14 mouse cellular contexts compared by ENCODE assay signal in the genomic region with DNA sequence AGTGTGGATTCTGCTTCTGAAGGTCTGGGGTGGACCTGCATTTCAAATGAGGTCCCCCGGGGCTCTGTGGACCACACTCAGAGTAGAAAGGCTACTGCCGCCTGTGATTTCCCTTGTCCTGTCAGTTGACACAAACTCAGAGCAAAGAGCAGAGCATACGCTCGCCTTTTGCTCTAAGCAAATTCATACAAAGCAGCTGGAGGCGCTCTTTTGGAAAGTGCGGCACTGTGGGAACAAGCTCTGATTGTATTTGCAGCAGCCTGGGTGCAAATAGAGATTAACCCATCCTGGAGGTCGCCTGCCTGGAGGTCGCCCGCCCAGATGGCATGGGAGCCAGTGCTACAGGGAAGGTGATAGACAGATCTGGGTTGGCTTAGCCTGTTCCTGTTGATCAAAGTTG. TPM values are rescaled to one million over a fixed set of nuclear protein-coding genes. Genes with fewer than 3 reads are reported as not detected.
DNase-seq lines count a peak whose midpoint lies in the region; ATAC-seq and TF ChIP-seq lines count a peak whose summit lies in the region.
"Had no signal": no experiment of that assay in that cellular context is flagged by ENCODE, and none has a peak within 500 bp of the region (broad histone marks: within the 10 kb centered on the region; RNA-seq: fewer than 3 reads in every experiment).

No protein-coding gene starts in this region.

- H3K27ac ChIP-seq in forebrain, embryonic 10.5 days: peak overlapping the region; percentile 31; the same call in 1 of the 2 replicates
- H3K27ac ChIP-seq in forebrain, embryonic 15.5 days (replicated peaks): no peak overlapping the region
- peak overlapping the region; percentile 79 for H3K27ac ChIP-seq in midbrain, embryonic 10.5 days (replicated peaks)
- H3K27ac ChIP-seq in midbrain, embryonic 16.5 days (ENCODE audit: low read length): no peak overlapping the region
- H3K27ac ChIP-seq in hindbrain, embryonic 16.5 days (ENCODE audit: low read depth, low read length): no peak overlapping the region
- no peak overlapping the region for H3K27ac ChIP-seq in lung, postnatal 0 days (ENCODE audit: low read length)
- H3K27ac ChIP-seq: embryonic facial prominence, embryonic 13.5 days; liver, embryonic 12.5 days had no signal

- peak overlapping the region; percentile 8; the same call in 1 of the 2 replicates for H3K4me3 ChIP-seq in forebrain, embryonic 10.5 days
- H3K4me3 ChIP-seq in forebrain, embryonic 15.5 days: no peak overlapping the region
- H3K4me3 ChIP-seq in midbrain, embryonic 10.5 days: 0 out of 2 replicates have a peak overlapping the region, but pooled peaks have one; percentile 7
- H3K4me3 ChIP-seq in midbrain, embryonic 16.5 days (ENCODE audit: low read depth, low read length): no peak overlapping the region
- no peak overlapping the region for H3K4me3 ChIP-seq in hindbrain, embryonic 16.5 days (ENCODE audit: low read length)
- no peak overlapping the region for H3K4me3 ChIP-seq in lung, postnatal 0 days (ENCODE audit: low read depth, low read length)
- H3K4me3 ChIP-seq: embryonic facial prominence, embryonic 13.5 days; liver, embryonic 12.5 days had no signal

- peak; percentile 44 for DNase-seq in forebrain, embryonic 10.5 days (ENCODE audit: extremely low spot score, low spot score)
- peak; percentile 77 for DNase-seq in midbrain, embryonic 10.5 days (ENCODE audit: low spot score)
- DNase-seq in retina, postnatal 1 day: peak; percentile 92
- no peak for DNase-seq in ovary, adult 18-20 months (ENCODE audit: low spot score)
- DNase-seq in lung, postnatal 0 days (ENCODE audit: low spot score): no peak
- DNase-seq: gastrocnemius, postnatal 25 days; kidney, adult 2 months; thymus, postnatal 4 days had no signal

- no peak overlapping the region for H3K4me2 ChIP-seq in forebrain, embryonic 15.5 days (replicated peaks)
- no peak overlapping the region; the same call in 1 of the 2 replicates for H3K4me2 ChIP-seq in midbrain, embryonic 16.5 days (ENCODE audit: low read length)
- H3K4me2 ChIP-seq in hindbrain, embryonic 16.5 days (ENCODE audit: low read length): no peak overlapping the region
- H3K4me2 ChIP-seq in lung, postnatal 0 days (replicated peaks; ENCODE audit: low read depth, low read length): no peak overlapping the region
- H3K4me2 ChIP-seq: embryonic facial prominence, embryonic 13.5 days; liver, embryonic 12.5 days had no signal

- no peak for ATAC-seq in forebrain, embryonic 15.5 days (replicated peaks)
- no peak for ATAC-seq in midbrain, embryonic 16.5 days
- ATAC-seq in hindbrain, embryonic 16.5 days: peak; percentile 78
- no peak for ATAC-seq in lung, postnatal 0 days
- ATAC-seq: liver, embryonic 12.5 days had no signal

- H3K27me3 ChIP-seq in forebrain, embryonic 10.5 days (ENCODE audit: poor library complexity, severe bottlenecking): no peaks in the 10 kb centered on the region
- no peaks in the 10 kb centered on the region for H3K27me3 ChIP-seq in forebrain, embryonic 15.5 days
- H3K27me3 ChIP-seq in midbrain, embryonic 10.5 days (ENCODE audit: low read depth, poor library complexity, severe bottlenecking): no peaks in the 10 kb centered on the region
- H3K27me3 ChIP-seq in midbrain, embryonic 16.5 days (ENCODE audit: control insufficient read depth, insufficient read depth, low read depth, low read length): no peaks in the 10 kb centered on the region
- no peaks in the 10 kb centered on the region for H3K27me3 ChIP-seq in hindbrain, embryonic 16.5 days (replicated peaks; ENCODE audit: control insufficient read depth, insufficient read depth, low read length)
- H3K27me3 ChIP-seq in lung, postnatal 0 days (replicated peaks; ENCODE audit: insufficient read depth, low read length): no peaks in the 10 kb centered on the region
- H3K27me3 ChIP-seq: embryonic facial prominence, embryonic 13.5 days had no signal

- H3K9me3 ChIP-seq in forebrain, embryonic 10.5 days: no peaks in the 10 kb centered on the region
- H3K9me3 ChIP-seq in forebrain, embryonic 15.5 days: no peaks in the 10 kb centered on the region
- no peaks in the 10 kb centered on the region for H3K9me3 ChIP-seq in midbrain, embryonic 10.5 days (replicated peaks)
- no peaks in the 10 kb centered on the region for H3K9me3 ChIP-seq in midbrain, embryonic 16.5 days (replicated peaks; ENCODE audit: control insufficient read depth, low read length, poor library complexity, severe bottlenecking)
- no peaks in the 10 kb centered on the region for H3K9me3 ChIP-seq in hindbrain, embryonic 16.5 days (ENCODE audit: control insufficient read depth, low read length)
- no peaks in the 10 kb centered on the region for H3K9me3 ChIP-seq in lung, postnatal 0 days (ENCODE audit: low read length)
- H3K9me3 ChIP-seq: embryonic facial prominence, embryonic 13.5 days; G1E; liver, embryonic 12.5 days had no signal

- WGBS in forebrain, embryonic 10.5 days: 14% methylated on average over 9 of the region's 9 CpGs
- 10% methylated on average over 9 of the region's 9 CpGs for WGBS in forebrain, embryonic 15.5 days
- 11% methylated on average over 9 of the region's 9 CpGs for WGBS in midbrain, embryonic 10.5 days
- WGBS in midbrain, embryonic 16.5 days: 8% methylated on average over 9 of the region's 9 CpGs
- WGBS in hindbrain, embryonic 16.5 days: 8% methylated on average over 9 of the region's 9 CpGs
- 16% methylated on average over 9 of the region's 9 CpGs for WGBS in lung, postnatal 0 days

- TF ChIP-seq EP300 in lung, postnatal 0 days (IDR thresholded peaks at IDR 0.05): no peak

- no peaks in the 10 kb centered on the region for H3K36me3 ChIP-seq in forebrain, embryonic 10.5 days (replicated peaks)
- no peaks in the 10 kb centered on the region for H3K36me3 ChIP-seq in forebrain, embryonic 15.5 days
- H3K36me3 ChIP-seq in midbrain, embryonic 10.5 days: no peaks in the 10 kb centered on the region
- no peaks in the 10 kb centered on the region for H3K36me3 ChIP-seq in midbrain, embryonic 16.5 days (ENCODE audit: control insufficient read depth, insufficient read depth, low read length)
- H3K36me3 ChIP-seq in hindbrain, embryonic 16.5 days (ENCODE audit: control insufficient read depth, insufficient read depth, low read length): no peaks in the 10 kb centered on the region
- no peaks in the 10 kb centered on the region for H3K36me3 ChIP-seq in lung, postnatal 0 days (ENCODE audit: insufficient read depth, low read length)
- H3K36me3 ChIP-seq: embryonic facial prominence, embryonic 13.5 days; G1E; liver, embryonic 12.5 days had no signal

- no peak for TF ChIP-seq CTCF in lung, postnatal 0 days (IDR thresholded peaks at IDR 0.05)

- no peak overlapping the region for H3K9ac ChIP-seq in forebrain, embryonic 15.5 days (replicated peaks)
- no peak overlapping the region for H3K9ac ChIP-seq in midbrain, embryonic 16.5 days (ENCODE audit: low read depth, low read length)
- no peak overlapping the region for H3K9ac ChIP-seq in hindbrain, embryonic 16.5 days (ENCODE audit: low read depth, low read length)
- no peak overlapping the region for H3K9ac ChIP-seq in lung, postnatal 0 days (replicated peaks; ENCODE audit: low read depth)
- H3K9ac ChIP-seq: embryonic facial prominence, embryonic 13.5 days; liver, embryonic 12.5 days had no signal

- peaks cover 9% of the 10 kb centered on the region for H3K4me1 ChIP-seq in forebrain, embryonic 10.5 days
- H3K4me1 ChIP-seq in forebrain, embryonic 15.5 days: 0 out of 2 replicates have a peak, but pooled peaks cover 3% of the 10 kb centered on the region
- peaks cover 31% of the 10 kb centered on the region for H3K4me1 ChIP-seq in midbrain, embryonic 10.5 days
- H3K4me1 ChIP-seq in midbrain, embryonic 16.5 days (ENCODE audit: control insufficient read depth, insufficient read depth, low read length): no peaks in the 10 kb centered on the region
- H3K4me1 ChIP-seq in hindbrain, embryonic 16.5 days (ENCODE audit: control insufficient read depth, insufficient read depth, low read depth, low read length): peaks cover 3% of the 10 kb centered on the region; the same call in 1 of the 2 replicates
- H3K4me1 ChIP-seq in lung, postnatal 0 days (ENCODE audit: insufficient read depth, low read depth, low read length): no peaks in the 10 kb centered on the region
- H3K4me1 ChIP-seq: liver, embryonic 12.5 days had no signal

RNA-seq across cellular contexts. Expression of a gene that starts 23.0 kb away (rescaled TPM):
- polyA plus RNA-seq in forebrain, embryonic 10.5 days (2016; fragmentation: Nextera tagmentation; extraction: Ambion mirVana): 186 and 196 TPM in 2 replicates
- polyA plus RNA-seq in forebrain, embryonic 15.5 days (2015; fragmentation: Nextera tagmentation; extraction: Ambion mirVana): 225 and 230 TPM in 2 replicates
- polyA plus RNA-seq in midbrain, embryonic 10.5 days (2016; fragmentation: Nextera tagmentation; extraction: Ambion mirVana): 232 TPM in 2 replicates
- 156 and 164 TPM in 2 replicates for polyA plus RNA-seq in midbrain, embryonic 16.5 days (2015; fragmentation: Nextera tagmentation; extraction: Ambion mirVana)
- polyA plus RNA-seq in hindbrain, embryonic 16.5 days (2015; fragmentation: Nextera tagmentation; extraction: Ambion mirVana): 156 and 166 TPM in 2 replicates
- polyA plus RNA-seq in lung, postnatal 0 days (2015; fragmentation: Nextera tagmentation; extraction: Ambion mirVana): 116 and 124 TPM in 2 replicates

Comparison
In these comparisons a context has a peak if more than half of its experiments do, and no peak if none do; other contexts are left out.
1. H3K27ac ChIP-seq: peak in forebrain, embryonic 10.5 days (single experiment) and midbrain, embryonic 10.5 days (single experiment); none in forebrain, embryonic 15.5 days (single experiment), midbrain, embryonic 16.5 days (single experiment), hindbrain, embryonic 16.5 days (single experiment) and lung, postnatal 0 days (single experiment).
2. H3K4me3 ChIP-seq: peak in forebrain, embryonic 10.5 days (single experiment) and midbrain, embryonic 10.5 days (single experiment); none in forebrain, embryonic 15.5 days (single experiment), midbrain, embryonic 16.5 days (single experiment), hindbrain, embryonic 16.5 days (single experiment) and lung, postnatal 0 days (single experiment).
3. DNase-seq: peak in forebrain, embryonic 10.5 days (single experiment), midbrain, embryonic 10.5 days (single experiment) and retina, postnatal 1 day (single experiment); none in ovary, adult 18-20 months (single experiment) and lung, postnatal 0 days (single experiment).